In the genomic region with DNA sequence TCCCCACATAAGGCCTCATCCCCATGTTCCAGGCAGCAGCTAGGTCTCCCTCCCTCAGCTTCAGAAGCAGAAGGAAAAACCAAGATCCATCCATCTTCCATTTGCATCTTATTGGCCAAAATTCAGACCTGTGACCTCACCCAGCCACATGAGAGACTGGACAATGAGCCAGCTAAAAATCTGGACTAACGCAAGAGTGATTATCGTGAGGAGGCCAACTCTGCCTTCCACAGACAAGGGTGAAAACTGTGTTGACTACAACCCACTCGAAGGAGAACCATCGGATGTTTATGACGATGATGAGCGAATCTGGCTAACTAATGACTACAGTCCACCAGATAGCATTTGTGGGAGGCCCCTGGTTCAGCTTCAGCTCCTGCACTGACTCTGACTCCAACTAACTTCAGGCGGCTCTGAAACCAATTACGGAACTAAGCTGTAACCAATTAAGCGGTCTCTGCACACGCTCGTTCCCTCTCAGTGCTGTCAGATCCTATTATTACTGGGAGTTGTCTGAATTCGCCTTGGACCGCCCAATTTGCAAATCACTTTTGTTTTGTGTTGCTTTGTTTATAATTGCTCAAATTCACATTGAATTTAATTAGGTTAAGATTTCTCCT, we compare ENCODE assay signal across 10 mouse cellular contexts. TPM values are rescaled to one million over a fixed set of nuclear protein-coding genes. Genes with fewer than 3 reads are reported as not detected.
A peak's percentile ranks its signal among the peaks of the same experiment; 100 is the strongest.
DNase-seq lines count a peak whose midpoint lies in the region; ATAC-seq lines count a peak whose summit lies in the region.
"Had no signal": no experiment of that assay in that cellular context is flagged by ENCODE, and none has a peak within 500 bp of the region (broad histone marks: within the 10 kb centered on the region; RNA-seq: fewer than 3 reads in every experiment).

No protein-coding gene starts in this region.

- peak overlapping the region; percentile 95 for H3K27ac ChIP-seq in midbrain, embryonic 12.5 days (replicated peaks)
- no peak overlapping the region for H3K27ac ChIP-seq in midbrain, embryonic 16.5 days (ENCODE audit: low read length)
- H3K27ac ChIP-seq in hindbrain, embryonic 13.5 days = peak overlapping the region; percentile 94
- H3K27ac ChIP-seq in stomach, embryonic 16.5 days (ENCODE audit: low read length) = peak overlapping the region; percentile 99
- H3K27ac ChIP-seq: macrophage had no signal

- H3K36me3 ChIP-seq in midbrain, embryonic 12.5 days = peaks cover 11% of the 10 kb centered on the region
- H3K36me3 ChIP-seq in midbrain, embryonic 16.5 days (ENCODE audit: control insufficient read depth, insufficient read depth, low read length) = peaks cover 7% of the 10 kb centered on the region; the same call in 1 of the 2 replicates
- peaks cover 11% of the 10 kb centered on the region for H3K36me3 ChIP-seq in hindbrain, embryonic 13.5 days
- peaks cover under 1% of the 10 kb centered on the region; the same call in 1 of the 2 replicates for H3K36me3 ChIP-seq in stomach, embryonic 16.5 days (ENCODE audit: control insufficient read depth, insufficient read depth, low read length)

- no peak for ATAC-seq in midbrain, embryonic 12.5 days (ENCODE audit: low FRiP score, low read depth)
- no peak for ATAC-seq in midbrain, embryonic 16.5 days
- no peak for ATAC-seq in hindbrain, embryonic 13.5 days (ENCODE audit: low FRiP score)
- no peak for ATAC-seq in stomach, embryonic 16.5 days (ENCODE audit: insufficient read depth, low FRiP score)

- 74% methylated on average over 13 of the region's 13 CpGs for WGBS in midbrain, embryonic 12.5 days
- 68% methylated on average over 13 of the region's 13 CpGs for WGBS in midbrain, embryonic 16.5 days
- 64% methylated on average over 13 of the region's 13 CpGs for WGBS in hindbrain, embryonic 13.5 days
- 76% methylated on average over 13 of the region's 13 CpGs for WGBS in stomach, embryonic 16.5 days

- H3K27me3 ChIP-seq in midbrain, embryonic 12.5 days = no peaks in the 10 kb centered on the region
- H3K27me3 ChIP-seq in midbrain, embryonic 16.5 days (ENCODE audit: control insufficient read depth, insufficient read depth, low read depth, low read length) = no peaks in the 10 kb centered on the region
- no peaks in the 10 kb centered on the region for H3K27me3 ChIP-seq in hindbrain, embryonic 13.5 days
- no peaks in the 10 kb centered on the region for H3K27me3 ChIP-seq in stomach, embryonic 16.5 days (ENCODE audit: control insufficient read depth, insufficient read depth, low read length)

- H3K9ac ChIP-seq in midbrain, embryonic 12.5 days (replicated peaks) = no peak overlapping the region
- H3K9ac ChIP-seq in midbrain, embryonic 16.5 days (ENCODE audit: low read depth, low read length) = no peak overlapping the region
- no peak overlapping the region for H3K9ac ChIP-seq in hindbrain, embryonic 13.5 days
- no peak overlapping the region for H3K9ac ChIP-seq in stomach, embryonic 16.5 days (ENCODE audit: low read length)

- no peak overlapping the region for H3K4me2 ChIP-seq in midbrain, embryonic 12.5 days (replicated peaks)
- no peak overlapping the region for H3K4me2 ChIP-seq in midbrain, embryonic 16.5 days (ENCODE audit: low read length)
- no peak overlapping the region for H3K4me2 ChIP-seq in hindbrain, embryonic 13.5 days
- no peak overlapping the region for H3K4me2 ChIP-seq in stomach, embryonic 16.5 days (ENCODE audit: low read depth, low read length)

- no peak overlapping the region for H3K4me3 ChIP-seq in midbrain, embryonic 12.5 days
- H3K4me3 ChIP-seq in midbrain, embryonic 16.5 days (ENCODE audit: low read depth, low read length) = no peak overlapping the region
- H3K4me3 ChIP-seq in hindbrain, embryonic 13.5 days = no peak overlapping the region
- H3K4me3 ChIP-seq in stomach, embryonic 16.5 days (replicated peaks; ENCODE audit: low read length) = no peak overlapping the region

- peak; percentile 72 for DNase-seq in embryo, embryonic 10 days (ENCODE audit: low spot score)
- no peak for DNase-seq in embryo, embryonic 9.5 days (ENCODE audit: extremely low spot score)
- no peak for DNase-seq in layer of hippocampus, postnatal 10 days (ENCODE audit: low spot score in 2 of 2)
- no peak for DNase-seq in right cerebral cortex, postnatal 25 days

- peaks cover 46% of the 10 kb centered on the region for H3K4me1 ChIP-seq in midbrain, embryonic 12.5 days
- H3K4me1 ChIP-seq in midbrain, embryonic 16.5 days (ENCODE audit: control insufficient read depth, insufficient read depth, low read length) = no peaks in the 10 kb centered on the region; the same call in 1 of the 2 replicates
- peaks cover 52% of the 10 kb centered on the region for H3K4me1 ChIP-seq in hindbrain, embryonic 13.5 days (replicated peaks)
- H3K4me1 ChIP-seq in stomach, embryonic 16.5 days (ENCODE audit: control insufficient read depth, insufficient read depth, low read length) = peaks cover 25% of the 10 kb centered on the region

- H3K9me3 ChIP-seq in midbrain, embryonic 12.5 days = no peaks in the 10 kb centered on the region
- no peaks in the 10 kb centered on the region for H3K9me3 ChIP-seq in midbrain, embryonic 16.5 days (replicated peaks; ENCODE audit: control insufficient read depth, low read length, poor library complexity, severe bottlenecking)
- H3K9me3 ChIP-seq in hindbrain, embryonic 13.5 days = no peaks in the 10 kb centered on the region
- H3K9me3 ChIP-seq in stomach, embryonic 16.5 days (replicated peaks; ENCODE audit: control insufficient read depth, low read length) = no peaks in the 10 kb centered on the region

RNA-seq across cellular contexts. Expression of a gene that starts 1.9 kb away (rescaled TPM):
- 61.5 and 83.2 TPM in 2 replicates for polyA plus RNA-seq in midbrain, embryonic 12.5 days (2016; fragmentation: Nextera tagmentation; extraction: Ambion mirVana)
- polyA plus RNA-seq in midbrain, embryonic 16.5 days (2015; fragmentation: Nextera tagmentation; extraction: Ambion mirVana) = 16.2 and 18.0 TPM in 2 replicates
- 60.5 and 77.1 TPM in 2 replicates for polyA plus RNA-seq in hindbrain, embryonic 13.5 days (2015; fragmentation: Nextera tagmentation; extraction: Ambion mirVana)
- polyA plus RNA-seq in stomach, embryonic 16.5 days (2015; fragmentation: Nextera tagmentation; extraction: Ambion mirVana) = 402 and 454 TPM in 2 replicates
- total RNA-seq in layer of hippocampus, postnatal 10 days (2021) = 10 to 100 TPM; 10.6 to 11.2 TPM
- polyA plus RNA-seq: macrophage had no signal

RNA-seq across cellular contexts. Expression of a gene that starts 10.9 kb away (rescaled TPM):
- 94.2 and 100 TPM in 2 replicates for polyA plus RNA-seq in midbrain, embryonic 12.5 days (2016; fragmentation: Nextera tagmentation; extraction: Ambion mirVana)
- 63.0 and 66.7 TPM in 2 replicates for polyA plus RNA-seq in midbrain, embryonic 16.5 days (2015; fragmentation: Nextera tagmentation; extraction: Ambion mirVana)
- polyA plus RNA-seq in hindbrain, embryonic 13.5 days (2015; fragmentation: Nextera tagmentation; extraction: Ambion mirVana) = 78.3 and 82.6 TPM in 2 replicates
- 41.0 and 48.8 TPM in 2 replicates for polyA plus RNA-seq in stomach, embryonic 16.5 days (2015; fragmentation: Nextera tagmentation; extraction: Ambion mirVana)
- total RNA-seq in layer of hippocampus, postnatal 10 days (2021) = 10 to 100 TPM; 46.0 to 51.1 TPM

RNA-seq across cellular contexts. Expression of a gene that starts 21.6 kb away (rescaled TPM):
- 33.2 and 37.8 TPM in 2 replicates for polyA plus RNA-seq in midbrain, embryonic 12.5 days (2016; fragmentation: Nextera tagmentation; extraction: Ambion mirVana)
- 31.5 and 32.8 TPM in 2 replicates for polyA plus RNA-seq in midbrain, embryonic 16.5 days (2015; fragmentation: Nextera tagmentation; extraction: Ambion mirVana)
- 41.0 and 43.4 TPM in 2 replicates for polyA plus RNA-seq in hindbrain, embryonic 13.5 days (2015; fragmentation: Nextera tagmentation; extraction: Ambion mirVana)
- polyA plus RNA-seq in stomach, embryonic 16.5 days (2015; fragmentation: Nextera tagmentation; extraction: Ambion mirVana) = 21.9 and 24.3 TPM in 2 replicates
- total RNA-seq in layer of hippocampus, postnatal 10 days (2021) = 10 to 100 TPM; 30.8 to 34.2 TPM

RNA-seq across cellular contexts. Expression of a gene that starts 29.4 kb away (rescaled TPM):
- polyA plus RNA-seq in midbrain, embryonic 12.5 days (2016; fragmentation: Nextera tagmentation; extraction: Ambion mirVana) = 4.8 and 6.6 TPM in 2 replicates
- polyA plus RNA-seq in midbrain, embryonic 16.5 days (2015; fragmentation: Nextera tagmentation; extraction: Ambion mirVana) = 39.5 and 43.0 TPM in 2 replicates
- 12.2 and 13.6 TPM in 2 replicates for polyA plus RNA-seq in hindbrain, embryonic 13.5 days (2015; fragmentation: Nextera tagmentation; extraction: Ambion mirVana)
- 2.2 and 2.4 TPM in 2 replicates for polyA plus RNA-seq in stomach, embryonic 16.5 days (2015; fragmentation: Nextera tagmentation; extraction: Ambion mirVana)
- total RNA-seq in layer of hippocampus, postnatal 10 days (2021) = 100 to 1,000 TPM; 201 to 230 TPM
- polyA plus RNA-seq: heart, postnatal 0 days; macrophage had no signal
